Mouse (Mus musculus) CH12.LX (cell line): ENCODE results near the gene Tsg101. TPM values are rescaled to one million over a fixed set of nuclear protein-coding genes. Genes with fewer than 3 reads are reported as not detected.
A peak's percentile ranks its signal among the peaks of the same experiment; 100 is the strongest.

Source experiments
- DNase-seq: peaks from one replicate; pipeline ENCODE4 v3.0.0-alpha.2; 2013; ENCODE audit errors: extremely low read depth
- H3K27ac ChIP-seq: 2 replicates; pipeline ENCODE4 v1.5.1; 2012; ENCODE audit warnings: low read depth, mild to moderate bottlenecking, control low read depth, moderate library complexity; ENCODE audit not compliant: insufficient read depth
- H3K27me3 ChIP-seq: replicated peaks from 2 replicates; pipeline ENCODE3; 2012; ENCODE audit warnings: inconsistent platforms
- H3K36me3 ChIP-seq, 2 experiments: replicated peaks in 1 of 2; 2 replicates each; pipeline versions ENCODE3 to v1.6.1; 2012; ENCODE audit warnings: inconsistent platforms in 1 of 2, low read length in 1 of 2, mild to moderate bottlenecking in 1 of 2, mixed read lengths in 1 of 2, moderate library complexity in 1 of 2; ENCODE audit not compliant: control insufficient read depth in 1 of 2, insufficient read depth in 1 of 2
- H3K4me1 ChIP-seq, 2 experiments: 2 replicates each; pipeline ENCODE4 v1.6.1; 2012; ENCODE audit warnings: inconsistent platforms in 1 of 2, moderate library complexity in 1 of 2; ENCODE audit not compliant: insufficient read depth in 2 of 2, control insufficient read depth in 1 of 2
- H3K4me2 ChIP-seq: 2 replicates; pipeline ENCODE4 v1.6.1; 2012; ENCODE audit warnings: low read depth, mild to moderate bottlenecking, control low read depth; ENCODE audit not compliant: poor library complexity, insufficient read depth, severe bottlenecking
- H3K4me3 ChIP-seq, 3 experiments: fragments of 150-350 bp in 1 of 3; sonication (generic) in 1 of 3; replicated peaks in 1 of 3; 2 replicates each; pipeline versions ENCODE3 to v1.5.1; 2011 to 2012; ENCODE audit warnings: low read depth in 2 of 3, low read length in 2 of 3, mild to moderate bottlenecking in 2 of 3, moderate library complexity in 2 of 3, control low read depth in 1 of 3, improper control_type of control experiment in 1 of 3, inconsistent platforms in 1 of 3, mixed read lengths in 1 of 3; ENCODE audit not compliant: poor library complexity in 1 of 3
- H3K79me2 ChIP-seq: replicated peaks from 2 replicates; pipeline ENCODE4 v1.6.1; 2012; ENCODE audit warnings: mild to moderate bottlenecking, moderate library complexity; ENCODE audit not compliant: control insufficient read depth, poor library complexity, insufficient read depth, severe bottlenecking; ENCODE audit errors: extremely low read depth
- H3K9ac ChIP-seq: 2 replicates; pipeline ENCODE4 v1.6.1; 2012; ENCODE audit warnings: low read depth, mild to moderate bottlenecking, control low read depth, moderate library complexity; ENCODE audit not compliant: insufficient read depth
- H3K9me3 ChIP-seq: replicated peaks from 2 replicates; pipeline ENCODE3; 2012; ENCODE audit warnings: low read length, inconsistent platforms, mixed read lengths
- BHLHE40 ChIP-seq: IDR thresholded peaks from 2 replicates; pipeline ENCODE4 v1.6.1; 2011; ENCODE audit warnings: mild to moderate bottlenecking, low read depth, low read length, improper control_type of control experiment
- CHD1 ChIP-seq: IDR thresholded peaks from 2 replicates; pipeline ENCODE4 v1.6.1; 2012; ENCODE audit warnings: low read depth, low read length, improper control_type of control experiment, inconsistent platforms
- CHD2 ChIP-seq: IDR thresholded peaks from 2 replicates; pipeline ENCODE4 v1.6.1; 2011; ENCODE audit warnings: low read length, improper control_type of control experiment
- CTCF ChIP-seq, 2 experiments: IDR thresholded peaks in 1 of 2; conservative IDR thresholded peaks in 1 of 2; 2 replicates each; pipeline ENCODE4 v1.5.1; 2011 to 2012; ENCODE audit warnings: low read depth in 2 of 2, low read length in 2 of 2, improper control_type of control experiment in 1 of 2, inconsistent platforms in 1 of 2, mild to moderate bottlenecking in 1 of 2, moderate library complexity in 1 of 2
- E2F4 ChIP-seq: IDR thresholded peaks from 2 replicates; pipeline ENCODE4 v1.6.1; 2011; ENCODE audit warnings: low read depth, low read length, improper control_type of control experiment; ENCODE audit not compliant: insufficient replicate concordance
- ELF1 ChIP-seq: IDR thresholded peaks from 2 replicates; pipeline ENCODE4 v1.6.1; 2014; ENCODE audit warnings: low read depth, mild to moderate bottlenecking, inconsistent platforms, low read length, improper control_type of control experiment
- HCFC1 ChIP-seq: IDR thresholded peaks from 2 replicates; pipeline ENCODE4 v1.6.1; 2012; ENCODE audit warnings: low read depth, mild to moderate bottlenecking, inconsistent platforms, low read length, improper control_type of control experiment
- IRF4 ChIP-seq: IDR thresholded peaks from 2 replicates; pipeline ENCODE4 v1.6.1; 2014; ENCODE audit warnings: low read depth, mild to moderate bottlenecking, inconsistent platforms, low read length, improper control_type of control experiment
- JUND ChIP-seq: conservative IDR thresholded peaks from 2 replicates; pipeline ENCODE4 v1.6.1; 2011; ENCODE audit warnings: low read depth, low read length, improper control_type of control experiment
- KAT2A ChIP-seq: IDR thresholded peaks from 2 replicates; pipeline ENCODE4 v1.6.1; 2012; ENCODE audit warnings: low read length, improper control_type of control experiment, inconsistent platforms; ENCODE audit not compliant: insufficient replicate concordance
- MAFK ChIP-seq: IDR thresholded peaks from 2 replicates; pipeline ENCODE4 v1.6.1; 2011; ENCODE audit warnings: low read length, improper control_type of control experiment; ENCODE audit not compliant: insufficient replicate concordance
- MEF2A ChIP-seq: IDR thresholded peaks from 2 replicates; pipeline ENCODE4 v1.6.1; 2014; ENCODE audit warnings: low read depth, mild to moderate bottlenecking, inconsistent platforms, low read length, improper control_type of control experiment, borderline replicate concordance
- MXI1 ChIP-seq: IDR thresholded peaks from 2 replicates; pipeline ENCODE4 v1.6.1; 2011; ENCODE audit warnings: mild to moderate bottlenecking, low read depth, low read length, improper control_type of control experiment
- MYC ChIP-seq: IDR thresholded peaks from 2 replicates; pipeline ENCODE4 v1.6.1; 2011; ENCODE audit warnings: low read depth, mild to moderate bottlenecking, improper control_type of control experiment, low read length
- NELFE ChIP-seq: IDR thresholded peaks from 2 replicates; pipeline ENCODE4 v1.6.1; 2011; ENCODE audit warnings: low read depth, low read length, improper control_type of control experiment
- NRF1 ChIP-seq: IDR thresholded peaks from 2 replicates; pipeline ENCODE4 v1.6.1; 2014; ENCODE audit warnings: low read depth, mild to moderate bottlenecking, inconsistent platforms, low read length, improper control_type of control experiment, moderate library complexity
- PAX5 ChIP-seq: IDR thresholded peaks from 2 replicates; pipeline ENCODE4 v1.6.1; 2012; ENCODE audit warnings: low read length, inconsistent platforms, mixed read lengths
- POLR2A ChIP-seq: IDR thresholded peaks from 2 replicates; pipeline ENCODE4 v1.6.1; 2011; ENCODE audit warnings: low read depth, mild to moderate bottlenecking, improper control_type of control experiment, low read length
- POLR2AphosphoS2 ChIP-seq: IDR thresholded peaks from 2 replicates; pipeline ENCODE4 v1.6.1; 2011; ENCODE audit warnings: low read depth, low read length, improper control_type of control experiment
- RAD21 ChIP-seq: IDR thresholded peaks from 2 replicates; pipeline ENCODE4 v1.6.1; 2011; ENCODE audit warnings: low read depth, mild to moderate bottlenecking, low read length, improper control_type of control experiment, moderate library complexity
- RCOR1 ChIP-seq: conservative IDR thresholded peaks from 2 replicates; pipeline ENCODE4 v1.6.1; 2012; ENCODE audit warnings: low read depth, mild to moderate bottlenecking, inconsistent platforms, low read length, improper control_type of control experiment
- SIN3A ChIP-seq: IDR thresholded peaks from 2 replicates; pipeline ENCODE4 v1.6.1; 2012; ENCODE audit warnings: low read length, improper control_type of control experiment, inconsistent platforms
- SMC3 ChIP-seq: IDR thresholded peaks from 2 replicates; pipeline ENCODE4 v1.6.1; 2011; ENCODE audit warnings: low read depth, low read length, improper control_type of control experiment
- TBP ChIP-seq: conservative IDR thresholded peaks from 2 replicates; pipeline ENCODE4 v1.6.1; 2011; ENCODE audit warnings: low read depth, low read length, improper control_type of control experiment
- TCF12 ChIP-seq: IDR thresholded peaks from 2 replicates; pipeline ENCODE4 v1.6.1; 2014; ENCODE audit warnings: low read depth, mild to moderate bottlenecking, inconsistent platforms, low read length, improper control_type of control experiment
- USF1 ChIP-seq: IDR thresholded peaks from 2 replicates; pipeline ENCODE4 v1.6.1; 2014; ENCODE audit warnings: low read depth, mild to moderate bottlenecking, inconsistent platforms, low read length, improper control_type of control experiment
- USF2 ChIP-seq: conservative IDR thresholded peaks from 2 replicates; pipeline ENCODE4 v1.6.1; 2011; ENCODE audit warnings: low read depth, low read length, improper control_type of control experiment
- ZC3H11A ChIP-seq: IDR thresholded peaks from 2 replicates; pipeline ENCODE4 v1.6.1; 2012; ENCODE audit warnings: low read depth, mild to moderate bottlenecking, inconsistent platforms, low read length, improper control_type of control experiment
- ZKSCAN1 ChIP-seq: IDR thresholded peaks from 2 replicates; pipeline ENCODE4 v1.6.1; 2012; ENCODE audit warnings: low read depth, inconsistent platforms, low read length, improper control_type of control experiment, borderline replicate concordance
- ZMIZ1 ChIP-seq: IDR thresholded peaks from 2 replicates; pipeline ENCODE4 v1.6.1; 2012; ENCODE audit warnings: low read depth, mild to moderate bottlenecking, inconsistent platforms, low read length, improper control_type of control experiment
- dilution Hi-C: fragments of 300-500 bp; cut with MboI; formaldehyde crosslinking; loops from 2 replicates; pipeline ENCODE4 v1.14.3; 2020; ENCODE audit warnings: low sequenced_read_pairs; ENCODE audit not compliant: extremely low pct_unique_long_range_greater_than_20kb, extremely low pct_ligation_motif_present
- in situ Hi-C: fragments of 300-500 bp; cut with MboI; formaldehyde crosslinking; loops from 3 replicates; pipeline ENCODE4 v1.14.3; 2019; ENCODE audit warnings: low sequenced_read_pairs, low pct_ligation_motif_present, low pct_unique_long_range_greater_than_20kb, mixed read lengths
- polyA plus RNA-seq: library from polyadenylated mRNA; unstranded; fragments of >175 nt; gene quantifications from 2 replicates; pipeline ENCODE4 v1.2.1, GENCODE M21; 2012; ENCODE audit warnings: low read depth; ENCODE audit not compliant: insufficient read length
- total RNA-seq, 2 experiments: library from RNA; depleted of rRNA; stranded (reverse); fragments of 300-350 nt in 1 of 2; fragments of >200 nt in 1 of 2; gene quantifications; 2 replicates each; pipeline ENCODE4 v1.2.3; 2012 to 2014

Gene Tsg101
- total and polyA plus RNA-seq, 3 experiments = 19.8 to 93.5 (median 46.0) TPM

DNA sequence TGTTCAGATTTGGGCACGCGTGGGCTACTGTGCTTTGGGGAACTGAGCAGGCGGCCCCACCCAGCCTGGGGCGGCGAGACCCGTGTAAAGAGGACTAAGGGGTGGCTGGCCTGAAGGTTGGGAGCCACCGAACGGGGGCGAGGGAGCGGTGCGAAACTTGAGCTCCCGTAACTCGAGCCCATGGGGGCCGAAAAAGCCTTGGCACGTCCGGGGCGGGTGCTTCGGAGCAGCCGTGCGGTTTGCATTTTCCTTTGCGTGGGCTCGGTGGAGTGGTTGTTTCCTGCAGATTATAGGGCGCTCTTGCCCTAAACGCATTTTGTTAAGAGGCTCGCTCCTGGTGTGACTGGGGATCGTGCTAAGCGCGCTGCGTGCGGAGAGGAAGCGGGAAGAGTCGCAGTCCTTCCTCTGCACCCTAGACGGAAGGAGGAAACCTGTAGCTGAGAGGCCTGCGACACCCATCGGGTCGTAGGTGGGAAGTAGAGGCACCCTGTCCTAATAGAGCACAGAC, 73.7 kb downstream of the Tsg101 start:
- Histone ChIP-seq H3K36me3 (peaks cover 20 to 36% of the 10 kb centered on the region in 2 experiments), H3K9ac (peak overlapping the region; percentile 94), H3K4me3 (peak overlapping the region; percentile 96 to 99 (median 98)), H3K27ac (peak overlapping the region; percentile 69), H3K9me3 (no peaks in the 10 kb centered on the region), H3K79me2 (peaks cover 18% of the 10 kb centered on the region), H3K4me2 (peak overlapping the region; percentile 39), H3K4me1 (peaks cover 0 to 26% of the 10 kb centered on the region in 2 experiments; a peak in 2 of 4 replicates), H3K27me3 (no peaks in the 10 kb centered on the region)
- TF ChIP-seq ZMIZ1 (no peak), ELF1 (0 out of 2 replicates have a peak, but pooled peaks have one; percentile 10), CHD1 (no peak; the same call in 1 of the 2 replicates)
- dilution Hi-C loops (no loop called here), in situ Hi-C loops (loop anchor here (5.0 kb wide), 1 partner anchor 49 kb away; the partner anchor contains the start of genes Gtf2h1 and Hps5)
- no peak for DNase-seq

GRCm38 (mm10) chr7:46845211-46845977, 74.4 kb downstream of the Tsg101 start:
- H3K4me1 ChIP-seq = peaks cover 0 to 26% of the 10 kb centered on the region in 2 experiments; a peak in 2 of 4 replicates
- in situ Hi-C loops = loop anchor here (5.0 kb wide), 1 partner anchor 48 kb away; the partner anchor contains the start of genes Gtf2h1 and Hps5
- no peak for TF ChIP-seq RCOR1
- no peak for TF ChIP-seq SMC3
- peak; percentile 98 for TF ChIP-seq MYC
- peak; percentile 87 for TF ChIP-seq TCF12
- no peak for TF ChIP-seq E2F4
- TF ChIP-seq MEF2A = peak; percentile 67; the same call in 1 of the 2 replicates
- TF ChIP-seq MAFK = no peak
- peak; percentile 14; the same call in 1 of the 2 replicates for TF ChIP-seq CHD2
- TF ChIP-seq USF2 = no peak; the same call in 1 of the 2 replicates
- TF ChIP-seq CTCF (conservative IDR thresholded peaks at IDR 0.05 in 1 of 2, IDR thresholded peaks at IDR 0.05 in 1 of 2; ENCODE audit: low read depth in 2 of 2, low read length in 2 of 2) = no peak
- no peak; the same call in 1 of the 2 replicates for TF ChIP-seq CHD1
- peak; percentile 64 for TF ChIP-seq IRF4
- no peak for TF ChIP-seq JUND
- TF ChIP-seq KAT2A = 0 out of 2 replicates have a peak, but pooled peaks have one; percentile 49
- no peak for TF ChIP-seq PAX5
- TF ChIP-seq ZC3H11A = no peak
- TF ChIP-seq RAD21 = no peak
- TF ChIP-seq NELFE = peak; percentile 99
- TF ChIP-seq TBP = peak; percentile 90
- TF ChIP-seq POLR2A = peak; percentile 99
- TF ChIP-seq BHLHE40 = peak; percentile 83
- TF ChIP-seq SIN3A = peak; percentile 91
- no peak for TF ChIP-seq ELF1
- peak; percentile 78 for TF ChIP-seq NRF1
- peak; percentile 74 for TF ChIP-seq USF1
- TF ChIP-seq POLR2AphosphoS2 = peak; percentile 94
- peak; percentile 54; the same call in 1 of the 2 replicates for TF ChIP-seq HCFC1
- peak; percentile 99 for TF ChIP-seq MXI1
- TF ChIP-seq ZKSCAN1 = no peak

More at GRCm38 (mm10) chr7:46845211-46845977, 74.4 kb downstream of the Tsg101 start:
- Histone ChIP-seq H3K9ac (peak overlapping the region; percentile 94), H3K4me2 (peak overlapping the region; percentile 44), H3K36me3 (peaks cover 16 to 31% of the 10 kb centered on the region in 2 experiments), H3K79me2 (peaks cover 18% of the 10 kb centered on the region), H3K9me3 (no peaks in the 10 kb centered on the region), H3K27me3 (no peaks in the 10 kb centered on the region), H3K4me3 (peak overlapping the region; percentile 96 to 99 (median 98)), H3K27ac (peak overlapping the region; percentile 69)
- dilution Hi-C loops = no loop called here
- DNase-seq = peak; percentile 93
